Mouse (Mus musculus) heart, postnatal 0 days (tissue): ENCODE measurements around the gene Gm10719. TPM values are rescaled to one million over a fixed set of nuclear protein-coding genes. Genes with fewer than 3 reads are reported as not detected.
"Not testable (repeated sequence)": the region's sequence is repeated elsewhere in the genome, so short reads cannot be mapped to it uniquely, and the experiment has no call there.

Experiments
- ATAC-seq: fragments of 200-750 bp; cut with Nextera tagmentation; 2 replicates; pipeline ENCODE4 v1.8.0; 2017; ENCODE audit warnings: low read depth, moderate number of reproducible peaks, moderate library complexity; ENCODE audit not compliant: insufficient read depth
- DNase-seq: peaks from one replicate; pipeline ENCODE4 v3.0.0-alpha.2; 2016; ENCODE audit warnings: low spot score
- H3K27ac ChIP-seq: fragments of 300-500 bp; sonication (generic); 2 replicates; pipeline ENCODE4 v1.5.1; 2014; ENCODE audit warnings: low read depth, mild to moderate bottlenecking
- H3K27me3 ChIP-seq: fragments of 300-500 bp; sonication (generic); 2 replicates; pipeline ENCODE4 v1.6.1; 2014; ENCODE audit warnings: low read length, mixed read lengths; ENCODE audit not compliant: control insufficient read depth, insufficient read depth
- H3K36me3 ChIP-seq: fragments of 300-500 bp; sonication (generic); replicated peaks from 2 replicates; pipeline ENCODE4 v1.6.1; 2014; ENCODE audit warnings: low read length, mixed read lengths; ENCODE audit not compliant: control insufficient read depth, insufficient read depth
- H3K4me1 ChIP-seq: fragments of 300-500 bp; sonication (generic); 2 replicates; pipeline ENCODE4 v1.6.1; 2014; ENCODE audit warnings: antibody characterized with exemption; ENCODE audit not compliant: control insufficient read depth, insufficient read depth
- H3K4me2 ChIP-seq: fragments of 300-500 bp; sonication (generic); 2 replicates; pipeline ENCODE4 v1.6.1; 2014; ENCODE audit warnings: low read depth, mild to moderate bottlenecking, low read length, moderate library complexity
- H3K4me3 ChIP-seq: fragments of 300-500 bp; sonication (generic); 2 replicates; pipeline ENCODE4 v1.5.1; 2014; ENCODE audit warnings: low read depth, low read length
- H3K9ac ChIP-seq: fragments of 300-500 bp; sonication (generic); replicated peaks from 2 replicates; pipeline ENCODE4 v1.6.1; 2014; ENCODE audit warnings: low read depth, low read length, mixed read lengths
- H3K9me3 ChIP-seq: fragments of 300-500 bp; sonication (generic); replicated peaks from 2 replicates; pipeline ENCODE4 v1.6.1; 2016; ENCODE audit warnings: low read length; ENCODE audit not compliant: control insufficient read depth
- WGBS: fragments of 180-500 bp; shearing (Covaris S2); extraction: QIAGEN DNeasy Blood & Tissue Kit; methylation state at CpG from one replicate; pipeline ENCODE4 v1.1.7; 2014; 5-methylcytosine and 5-hydroxymethylcytosine counted together
- polyA plus RNA-seq: library from polyadenylated mRNA; unstranded; fragments of >200 nt; fragmentation: Nextera tagmentation; extraction: Ambion mirVana; gene quantifications from 2 replicates; pipeline ENCODE4 v1.2.1, GENCODE M21; 2015
- total RNA-seq: library from RNA; depleted of rRNA; stranded (reverse); fragments of >200 nt; gene quantifications from 2 replicates; pipeline ENCODE4 v1.2.3, GENCODE M21; 2014; ENCODE audit warnings: low replicate concordance; rRNA removed

The Gm10719 gene
- total RNA-seq (not detected in 2 replicates), polyA plus RNA-seq (0.19 TPM in 1 of 2 replicates, not detected in the other)

- H3K27me3 ChIP-seq, H3K36me3 ChIP-seq, H3K4me3 ChIP-seq, H3K9me3 ChIP-seq, H3K9ac ChIP-seq, H3K27ac ChIP-seq, H3K4me2 ChIP-seq, ATAC-seq, H3K4me1 ChIP-seq, DNase-seq: not testable (repeated sequence)
- WGBS, result no CpG with 5 or more reads among the region's 9 CpGs
Observed at GRCm38 (mm10) chr9:3017108-3017507, at the start of gene Gm10719. Gene Gm10719 (plus strand): TSS chr9:3017408.

- DNase-seq, ATAC-seq, H3K4me1 ChIP-seq, H3K4me2 ChIP-seq, H3K27me3 ChIP-seq, H3K9me3 ChIP-seq, H3K4me3 ChIP-seq, H3K27ac ChIP-seq, H3K36me3 ChIP-seq, H3K9ac ChIP-seq: not testable (repeated sequence)
- WGBS, result 65% methylated on average over 12 of the region's 12 CpGs
Observed at GRCm38 (mm10) chr9:3000445-3000972, 16.7 kb upstream of the Gm10719 start, which contains the start of gene Gm10722. Gene Gm10722 (plus strand): TSS chr9:3000922.

GRCm38 (mm10) chr9:3001006-3001405 lies 16.2 kb upstream of the Gm10719 start:
- WGBS, result 61% methylated on average over 8 of the region's 8 CpGs
- not testable (repeated sequence) for H3K4me3 ChIP-seq, H3K27ac ChIP-seq, H3K4me2 ChIP-seq, H3K9me3 ChIP-seq, H3K4me1 ChIP-seq, H3K27me3 ChIP-seq, ATAC-seq, H3K36me3 ChIP-seq, DNase-seq, H3K9ac ChIP-seq

GRCm38 (mm10) chr9:3001948-3002659 lies 15.1 kb upstream of the Gm10719 start:
- not testable (repeated sequence) for H3K36me3 ChIP-seq
- ATAC-seq, result peak; percentile 72
- WGBS, result 52% methylated on average over 8 of the region's 11 CpGs

GRCm38 (mm10) chr9:3002794-3003396 lies 14.3 kb upstream of the Gm10719 start, which contains the start of gene Gm11168:
Gene Gm11168 (plus strand): TSS chr9:3003346.
- H3K4me2 ChIP-seq, H3K27me3 ChIP-seq, ATAC-seq, H3K4me3 ChIP-seq, H3K36me3 ChIP-seq, H3K4me1 ChIP-seq, DNase-seq, H3K27ac ChIP-seq, H3K9me3 ChIP-seq, H3K9ac ChIP-seq: not testable (repeated sequence)
- WGBS, result 65% methylated on average over 6 of the region's 14 CpGs

More at GRCm38 (mm10) chr9:3001948-3002659, 15.1 kb upstream of the Gm10719 start:
- H3K4me3 ChIP-seq, H3K4me1 ChIP-seq, H3K4me2 ChIP-seq, H3K9me3 ChIP-seq, H3K27ac ChIP-seq, H3K27me3 ChIP-seq, H3K9ac ChIP-seq: not testable (repeated sequence)
- DNase-seq, result peak; percentile 5

- not testable (repeated sequence) for DNase-seq, H3K36me3 ChIP-seq, H3K27ac ChIP-seq, H3K4me1 ChIP-seq, H3K4me2 ChIP-seq, H3K27me3 ChIP-seq, H3K4me3 ChIP-seq, H3K9ac ChIP-seq, ATAC-seq
- peaks cover 10% of the 10 kb centered on the region for H3K9me3 ChIP-seq
- WGBS, result 79% methylated on average over 1 of the region's 5 CpGs
Observed at GRCm38 (mm10) chr9:3006179-3006578, 11.0 kb upstream of the Gm10719 start.

- H3K4me3 ChIP-seq, H3K36me3 ChIP-seq, H3K4me2 ChIP-seq, H3K4me1 ChIP-seq, DNase-seq, H3K9ac ChIP-seq, H3K27me3 ChIP-seq, H3K27ac ChIP-seq: not testable (repeated sequence)
- ATAC-seq, result peak; percentile 43; the same call in 1 of the 2 replicates
- 62% methylated on average over 7 of the region's 8 CpGs for WGBS
- peaks cover 10% of the 10 kb centered on the region for H3K9me3 ChIP-seq
Observed at GRCm38 (mm10) chr9:3006636-3007035, 10.6 kb upstream of the Gm10719 start.

- not testable (repeated sequence) for H3K36me3 ChIP-seq, H3K4me1 ChIP-seq, H3K4me3 ChIP-seq, H3K27ac ChIP-seq, H3K9ac ChIP-seq, ATAC-seq, H3K4me2 ChIP-seq, H3K27me3 ChIP-seq, DNase-seq
- peaks cover 10% of the 10 kb centered on the region for H3K9me3 ChIP-seq
- 64% methylated on average over 7 of the region's 9 CpGs for WGBS
Observed at GRCm38 (mm10) chr9:3007272-3007671, 9.9 kb upstream of the Gm10719 start.
